Mouse (Mus musculus): ENCODE results near the gene Stam2.

Gene Stam2

GRCm38 (mm10) chr2:52730891-52731290 is 11.2 kb downstream of the Stam2 start:
- ATAC-seq (ENCODE audit: low TSS enrichment), result peak; percentile 79

DNA sequence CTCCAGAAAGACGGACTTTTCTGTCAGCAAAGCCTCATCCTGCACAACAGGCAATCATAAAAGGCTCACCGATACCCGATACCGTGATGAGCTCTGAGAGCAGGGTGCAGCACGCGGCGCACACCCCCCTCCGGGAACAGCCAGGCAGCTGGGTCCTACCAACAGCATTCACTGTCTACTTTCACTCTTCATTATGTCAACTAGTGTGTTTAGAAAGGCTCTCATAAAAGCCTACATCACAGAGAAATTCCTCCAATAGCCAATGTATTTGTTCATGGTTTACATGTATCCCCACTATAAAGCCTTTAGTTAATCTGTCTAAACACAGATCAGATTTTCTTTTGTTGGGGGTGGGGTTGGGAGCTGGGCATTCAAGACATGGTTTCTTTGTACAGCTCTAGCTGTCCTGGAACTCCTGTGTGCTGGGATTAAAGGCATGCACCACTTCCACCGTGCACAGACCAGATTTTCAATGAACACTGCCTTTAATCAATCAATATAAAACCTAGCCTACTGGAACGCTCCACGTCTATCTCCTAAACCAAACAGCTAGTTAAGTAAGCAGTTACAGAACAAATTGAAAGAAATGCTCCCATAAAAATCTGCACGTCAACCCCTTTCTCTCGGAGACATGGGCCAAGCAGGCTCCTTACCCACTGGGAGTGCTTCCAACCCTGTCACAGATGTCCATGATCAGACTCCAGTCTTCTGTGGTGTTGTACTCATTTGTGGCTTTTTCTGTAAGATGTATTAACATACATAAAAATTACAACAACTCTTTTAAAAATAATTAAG is 21.7 kb downstream of the Stam2 start:
- peak; percentile 39 for ATAC-seq (ENCODE audit: low TSS enrichment)

- ATAC-seq (ENCODE audit: low TSS enrichment), result no peak
These were observed 25.0 kb downstream of the Stam2 start for GRCm38 (mm10) chr2:52717076-52717475.

DNA sequence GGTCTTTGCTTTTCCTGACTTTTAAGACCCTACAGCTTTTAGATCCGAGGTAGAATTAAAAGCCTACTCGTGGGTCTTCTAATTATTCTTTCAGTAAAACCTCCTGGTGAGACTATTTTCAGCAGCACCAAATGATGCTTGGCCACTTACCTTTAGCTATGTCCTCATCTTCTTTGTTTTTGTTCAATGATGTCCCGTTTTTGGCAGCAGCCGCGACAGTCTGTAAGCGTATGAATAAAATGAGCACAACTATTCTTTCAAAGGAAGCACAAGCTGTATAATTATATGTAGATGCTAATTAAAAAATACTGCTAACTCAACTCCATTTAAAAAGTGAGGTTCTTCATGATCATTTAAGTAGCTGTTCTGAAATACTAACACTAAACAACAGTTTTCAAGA is 26.5 kb downstream of the Stam2 start:
- ATAC-seq (ENCODE audit: low TSS enrichment), result no peak

DNA sequence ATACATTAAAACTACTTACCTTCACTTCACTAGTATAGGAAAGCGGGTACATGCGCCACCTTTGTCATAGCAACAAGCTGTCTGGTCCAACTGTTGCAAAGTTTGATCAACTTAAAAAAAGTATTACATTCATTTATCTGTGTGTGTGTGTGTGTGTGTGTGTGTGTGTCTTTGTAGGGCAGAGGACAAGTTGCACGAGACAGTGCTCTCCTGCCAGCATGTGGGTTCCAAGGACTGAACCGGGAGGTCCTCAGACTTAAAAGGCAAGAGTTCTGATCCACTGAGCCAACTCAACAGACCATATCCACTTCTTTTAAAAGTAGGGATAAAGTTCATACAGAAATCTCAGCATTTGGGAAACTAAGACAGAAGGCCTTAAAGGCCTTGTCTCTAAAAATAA is 28.0 kb downstream of the Stam2 start:
- no peak for ATAC-seq (ENCODE audit: low TSS enrichment)

GRCm38 (mm10) chr2:52710804-52711203 is 31.3 kb downstream of the Stam2 start:
- ATAC-seq (ENCODE audit: low TSS enrichment), result no peak

GRCm38 (mm10) chr2:52709417-52709816 is 32.7 kb downstream of the Stam2 start:
- ATAC-seq (ENCODE audit: low TSS enrichment), result no peak

DNA sequence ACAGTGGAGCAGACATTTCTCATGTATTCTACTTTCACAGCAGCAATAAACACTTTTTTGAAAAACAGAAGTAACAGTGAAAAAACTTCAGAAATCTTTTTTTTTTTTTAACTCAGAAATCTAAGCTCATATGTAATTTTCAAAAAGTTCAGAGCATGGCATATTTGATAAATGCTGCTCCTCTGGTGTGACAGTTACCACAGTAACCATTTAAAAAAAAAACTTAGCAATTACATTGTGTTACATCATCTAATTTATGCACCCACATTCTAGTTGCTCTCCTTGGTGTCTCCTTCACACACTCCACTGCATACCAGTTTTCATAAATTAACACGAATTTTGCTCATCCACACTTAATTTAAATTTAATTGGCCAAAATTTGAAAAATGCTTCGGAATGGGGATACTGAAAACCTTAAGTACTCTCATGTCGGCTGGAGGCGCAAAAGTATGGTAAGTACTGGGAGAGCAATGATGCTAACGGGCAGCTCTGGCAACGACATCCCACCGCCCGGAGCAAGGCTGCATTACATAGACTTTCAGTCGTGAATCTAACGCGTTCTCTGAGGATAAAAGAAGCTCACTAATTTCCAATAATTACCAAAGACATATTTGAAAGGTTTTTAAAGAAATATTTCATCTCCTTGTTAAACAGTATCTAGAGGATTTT is 40.6 kb downstream of the Stam2 start:
- peak; percentile 88 for ATAC-seq (ENCODE audit: low TSS enrichment)

GRCm38 (mm10) chr2:52700352-52700751 is 41.7 kb downstream of the Stam2 start:
- ATAC-seq (ENCODE audit: low TSS enrichment), result no peak

DNA sequence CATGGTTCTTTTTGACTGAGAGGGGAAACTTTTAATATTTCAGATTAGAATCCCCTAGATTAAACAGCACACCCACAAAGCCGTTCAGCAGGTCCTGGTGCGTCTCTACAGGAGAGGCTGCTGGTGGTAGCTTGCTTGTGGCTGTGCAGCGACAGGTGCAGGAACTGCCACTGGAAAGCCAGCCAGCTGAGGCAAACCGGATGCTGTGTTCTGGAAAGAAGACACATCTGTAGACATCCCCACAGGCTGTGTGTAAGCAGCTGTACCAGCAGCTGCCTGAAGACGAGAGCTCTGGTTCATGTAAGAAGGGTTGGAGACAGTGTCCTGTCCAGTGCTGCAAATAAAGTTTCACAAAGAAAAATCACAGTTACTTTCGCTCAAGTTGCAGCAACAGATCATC is 47.5 kb downstream of the Stam2 start:
- no peak for ATAC-seq (ENCODE audit: low TSS enrichment)

DNA sequence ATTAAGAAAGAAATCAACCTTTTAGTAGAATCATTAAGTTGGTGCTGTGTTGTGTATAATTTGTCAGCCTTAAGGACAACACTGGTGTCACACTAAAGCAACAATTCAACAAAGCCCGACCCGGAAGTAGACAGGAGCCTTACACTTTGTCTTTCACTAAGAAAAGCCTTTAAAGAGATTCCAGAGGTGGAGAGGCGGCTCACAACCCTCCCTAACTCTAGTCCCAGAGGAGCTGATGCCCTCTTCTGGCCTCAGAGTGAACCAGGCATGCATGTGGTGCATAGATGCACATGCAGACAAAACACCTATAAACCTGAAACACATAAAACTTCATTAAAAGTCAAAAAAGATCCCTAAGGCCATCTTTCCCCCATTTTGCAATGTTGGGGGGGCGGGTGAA is 50.3 kb downstream of the Stam2 start:
- 0 out of 2 replicates have a peak, but pooled peaks have one; percentile 48 for ATAC-seq (ENCODE audit: low TSS enrichment)

DNA sequence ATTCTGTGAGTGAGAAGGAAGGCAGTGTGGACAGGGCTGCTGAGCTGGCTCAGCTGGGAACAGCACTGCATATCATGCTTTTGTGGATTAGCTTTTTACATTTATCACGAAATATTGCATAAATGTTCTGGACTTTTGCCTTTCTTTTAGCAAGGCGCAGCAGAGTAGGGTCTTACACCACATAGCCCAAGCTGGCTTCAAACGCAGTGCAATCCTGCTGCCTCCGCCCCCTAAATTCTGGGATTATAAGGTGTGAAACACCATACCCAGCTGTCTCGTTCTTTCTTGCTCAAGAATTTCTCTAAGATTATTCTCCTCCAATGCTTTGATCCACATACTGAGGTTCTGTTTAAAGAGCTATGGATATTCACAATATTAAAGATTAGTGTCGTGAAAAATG is 55.5 kb downstream of the Stam2 start:
- 0 out of 2 replicates have a peak, but pooled peaks have one; percentile 23 for ATAC-seq (ENCODE audit: low TSS enrichment)

DNA sequence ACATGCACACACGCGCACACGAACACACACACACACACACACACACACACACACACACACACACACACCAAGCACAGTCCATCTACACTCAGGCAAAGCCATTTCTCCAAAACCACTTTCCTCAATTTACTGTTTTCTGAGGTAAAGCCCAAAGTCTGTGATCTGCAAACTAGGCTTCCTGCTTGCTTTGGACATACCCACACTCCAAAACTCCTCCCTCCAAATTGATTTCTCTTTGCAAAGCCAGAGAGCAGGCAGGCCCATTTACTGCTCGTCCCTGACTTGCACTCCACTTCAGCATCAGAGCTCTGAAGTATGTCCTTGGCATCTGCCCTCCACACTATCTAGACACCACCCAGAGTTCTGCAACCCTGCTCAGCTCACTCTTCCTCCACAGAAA is 64.5 kb downstream of the Stam2 start:
- ATAC-seq (ENCODE audit: low TSS enrichment), result 0 out of 2 replicates have a peak, but pooled peaks have one; percentile 3

GRCm38 (mm10) chr2:52676913-52677303 is 65.2 kb downstream of the Stam2 start:
- ATAC-seq (ENCODE audit: low TSS enrichment), result 0 out of 2 replicates have a peak, but pooled peaks have one; percentile 0

DNA sequence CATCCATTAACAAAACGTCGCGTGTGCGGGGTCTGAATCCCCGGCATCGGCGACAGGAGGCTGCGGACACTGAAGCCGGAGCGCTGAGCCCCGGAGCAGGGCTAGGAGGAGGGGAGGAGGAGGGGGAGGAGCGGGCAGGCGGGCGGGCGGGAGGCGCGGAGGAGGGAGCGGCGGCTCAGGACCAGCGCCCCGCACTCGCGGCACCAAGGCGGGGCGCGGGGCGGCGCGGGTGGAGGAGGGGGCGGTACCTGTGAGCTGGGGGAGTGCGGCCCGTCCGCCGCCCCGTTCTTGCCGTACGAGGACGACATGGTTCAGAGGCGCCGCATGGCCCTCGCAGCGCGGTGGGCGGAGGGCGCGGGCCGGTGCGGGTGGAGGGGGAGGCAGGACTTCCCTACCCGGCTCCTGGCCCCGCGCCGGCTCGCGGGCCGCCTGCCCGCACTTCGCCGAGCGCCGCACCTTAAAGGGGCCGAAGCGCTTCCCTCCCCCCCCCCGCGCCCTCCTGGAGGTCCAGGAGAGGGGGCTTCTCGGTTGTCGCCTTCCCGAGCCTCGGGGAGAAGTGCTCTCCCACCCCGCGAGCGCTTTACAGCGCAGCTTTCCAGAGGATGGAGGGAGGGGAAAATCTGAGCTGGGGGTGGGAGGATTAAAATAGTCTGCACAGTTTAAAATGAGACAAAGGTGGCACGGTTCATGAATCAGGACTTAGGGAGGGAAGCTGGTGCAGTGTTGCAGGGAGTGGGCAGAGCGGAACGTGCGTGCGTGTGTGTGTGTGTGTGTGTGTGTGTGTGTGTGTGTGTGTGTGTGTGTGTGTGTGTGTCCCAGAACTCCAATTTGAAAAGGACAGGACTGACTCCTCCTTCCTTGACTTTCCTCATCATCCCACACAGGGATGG is 65.8 kb downstream of the Stam2 start, which contains the start of gene Cacnb4:
Gene Cacnb4, minus strand, starts transcription at position 809 of the 890 bp plus-strand sequence.
- ATAC-seq (ENCODE audit: low TSS enrichment), result peak; percentile 54

DNA sequence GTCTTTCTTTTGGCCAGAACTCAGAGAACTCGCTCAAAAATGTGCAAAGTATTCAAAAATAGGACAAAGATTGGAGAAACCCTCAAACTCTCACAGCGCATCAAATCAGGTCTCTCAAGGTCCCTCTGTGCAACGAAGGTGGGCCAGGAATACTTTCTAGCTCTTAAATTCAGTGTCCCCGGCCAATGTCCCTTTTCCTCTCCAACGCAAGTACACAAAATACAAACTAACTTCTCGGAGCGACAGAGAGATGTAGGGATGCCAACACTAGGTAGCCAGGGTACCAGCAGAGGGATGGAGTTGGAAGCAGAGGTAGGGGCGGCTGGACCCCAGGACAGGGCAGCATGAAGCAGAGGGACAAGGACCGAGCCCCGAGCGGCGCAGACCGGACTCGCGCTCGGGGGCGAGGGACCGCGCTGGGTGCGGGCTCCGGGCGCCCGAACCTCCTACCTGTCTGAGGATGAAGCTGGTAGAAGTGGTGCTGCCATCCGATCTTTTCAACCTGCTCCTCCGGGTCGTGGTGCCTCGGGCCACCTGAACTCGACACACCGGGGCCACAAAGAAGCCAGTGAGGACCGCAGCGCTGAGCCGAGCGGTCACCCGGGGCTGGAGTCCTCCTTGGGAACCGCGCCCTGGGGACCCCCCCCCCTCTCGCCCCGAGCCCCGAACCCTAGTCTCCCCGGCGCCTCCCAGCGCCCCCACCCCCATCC is 66.6 kb downstream of the Stam2 start:
- no peak for ATAC-seq (ENCODE audit: low TSS enrichment)

- no peak for ATAC-seq (ENCODE audit: low TSS enrichment)
These were observed 67.2 kb downstream of the Stam2 start for GRCm38 (mm10) chr2:52674886-52675277.

DNA sequence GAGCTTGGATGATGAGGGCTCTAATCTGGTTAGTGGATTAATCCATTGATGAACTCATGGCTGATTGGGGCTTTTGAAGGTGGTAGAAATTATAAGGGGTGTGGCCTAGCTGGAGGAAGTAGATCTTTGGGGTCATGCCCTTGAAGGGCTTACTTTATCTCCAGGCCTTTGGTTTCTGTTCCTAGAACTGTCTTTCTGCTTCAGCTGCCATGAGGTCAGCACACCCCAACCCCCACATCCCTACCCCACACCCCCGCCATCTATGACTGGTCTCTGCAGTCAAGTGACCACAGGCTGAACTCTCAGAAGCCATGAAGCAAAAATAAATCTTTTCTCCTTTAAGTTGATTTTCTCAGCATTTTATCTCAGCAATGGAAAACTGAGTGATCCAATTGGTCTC is 68.9 kb downstream of the Stam2 start:
- ATAC-seq (ENCODE audit: low TSS enrichment), result no peak

DNA sequence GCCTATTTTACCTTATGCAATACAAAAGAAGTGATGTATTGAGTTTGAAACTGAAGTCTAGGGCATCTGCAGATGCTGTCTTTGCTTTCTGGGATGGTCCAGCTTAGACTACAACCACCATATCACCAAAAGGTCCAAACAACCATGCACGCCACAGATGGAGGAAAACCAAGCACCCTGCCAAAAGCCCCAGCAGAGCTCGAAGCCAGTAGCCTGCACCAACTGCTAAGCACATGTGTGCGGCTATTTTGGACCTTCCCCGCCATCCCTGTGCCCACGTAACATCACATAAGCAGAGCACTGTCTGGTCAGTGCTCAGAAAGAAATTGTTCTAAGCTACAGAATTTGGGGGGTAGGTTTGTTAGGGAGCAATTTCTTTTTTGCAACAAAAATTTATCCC is 71.3 kb downstream of the Stam2 start:
- peak; percentile 72 for ATAC-seq (ENCODE audit: low TSS enrichment)

DNA sequence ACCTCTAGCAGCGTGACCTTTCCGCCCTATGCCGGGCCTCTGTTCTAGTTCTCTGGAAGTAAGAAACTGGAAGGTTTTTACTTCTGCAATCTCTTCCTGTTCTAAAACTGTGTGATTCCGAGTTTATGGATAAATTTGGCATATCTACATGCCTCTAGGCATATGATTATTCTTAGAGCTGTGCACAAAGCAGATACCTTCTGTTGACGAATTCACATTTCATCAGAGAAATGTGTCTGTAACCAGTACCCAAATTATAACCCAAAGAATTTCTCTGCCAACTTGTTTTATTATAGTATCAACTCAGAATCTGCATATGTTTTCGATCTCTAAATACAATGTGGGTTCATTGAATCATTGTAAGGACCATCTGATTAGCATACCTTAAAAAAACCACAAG is 73.6 kb downstream of the Stam2 start:
- peak; percentile 51 for ATAC-seq (ENCODE audit: low TSS enrichment)

DNA sequence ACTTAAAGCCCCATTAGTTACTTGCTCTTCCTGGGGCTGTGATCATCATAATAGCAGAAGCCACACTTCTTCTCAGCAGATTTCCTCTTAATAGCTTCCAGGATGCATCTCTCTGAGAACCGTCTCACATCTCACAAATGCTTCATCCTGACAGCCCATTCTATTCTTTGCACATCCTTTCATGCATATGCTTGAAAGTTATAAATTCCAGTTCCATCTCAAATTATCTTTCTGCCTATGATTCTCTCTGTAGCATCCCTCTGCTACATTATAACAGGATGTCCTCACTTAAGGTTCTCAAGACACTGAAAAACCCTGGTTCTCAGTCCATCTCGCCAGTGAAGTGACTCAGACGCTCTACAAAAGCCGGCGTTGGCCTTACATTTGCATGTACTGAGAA is 85.4 kb downstream of the Stam2 start:
- ATAC-seq (ENCODE audit: low TSS enrichment), result peak; percentile 64
